Mouse (Mus musculus): ENCODE measurements around the gene Lgals3bp. TPM values are rescaled to one million over a fixed set of nuclear protein-coding genes. Genes with fewer than 3 reads are reported as not detected.

Gene Lgals3bp
- total RNA-seq, 2 experiments from 2014 or later: 18.3 to 18.8 TPM

DNA sequence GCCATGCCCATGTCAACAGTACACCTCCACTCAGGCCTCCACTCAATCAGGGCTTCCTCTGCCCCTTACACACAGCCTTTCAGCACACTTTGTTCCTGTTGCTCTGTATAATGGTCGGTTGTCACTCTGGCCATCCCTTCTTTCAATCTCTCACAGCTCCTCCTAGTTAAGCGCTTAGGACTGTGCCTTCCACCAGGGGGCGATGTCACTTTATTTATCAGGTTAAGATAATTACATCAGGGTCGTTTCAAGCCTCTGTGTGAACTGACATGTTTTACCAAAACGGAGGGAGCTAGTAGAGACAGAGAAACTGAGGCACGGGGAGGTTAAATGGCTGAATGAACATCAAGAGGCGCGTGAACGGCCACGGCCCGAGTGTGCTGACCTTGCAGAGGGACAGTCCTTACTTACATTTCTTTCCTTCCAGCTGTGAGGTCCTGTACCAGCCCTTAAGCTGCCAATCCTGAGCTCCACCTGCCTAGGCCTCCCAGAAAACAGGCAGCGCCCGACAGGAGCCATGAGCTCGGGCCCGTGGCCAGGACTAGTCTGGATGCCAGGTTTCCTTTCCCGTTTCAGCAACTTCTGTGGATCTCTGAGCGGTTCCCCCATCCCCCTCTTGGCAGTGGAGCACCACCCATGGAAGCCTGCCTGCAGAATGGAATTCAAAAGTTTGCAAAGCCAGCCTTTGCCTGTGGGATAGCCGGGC is 21.5 kb upstream of the Lgals3bp start:
- peak; percentile 64 to 89 for DNase-seq (ENCODE audit: low spot score in 2 of 2)

DNA sequence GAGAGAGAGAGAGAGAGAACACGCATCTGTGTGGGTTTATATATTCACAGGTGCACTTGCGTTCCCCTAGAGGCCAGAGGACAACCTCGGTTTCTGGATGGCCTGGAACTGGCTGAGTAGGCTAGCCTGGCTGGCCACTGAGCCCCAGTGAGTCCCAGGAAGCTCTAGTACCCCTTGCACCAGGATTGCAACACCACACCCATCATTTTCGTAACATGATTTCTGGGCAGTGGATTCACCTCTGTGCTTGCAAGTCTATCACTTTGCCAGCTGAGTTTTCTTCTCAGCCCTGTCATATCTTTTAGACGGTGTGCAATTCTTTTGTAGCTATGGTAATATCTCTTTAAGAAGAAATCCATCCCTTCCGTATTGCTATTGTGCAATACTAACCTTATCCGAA is 18.4 kb upstream of the Lgals3bp start:
- DNase-seq (ENCODE audit: low spot score in 2 of 2): no peak

DNA sequence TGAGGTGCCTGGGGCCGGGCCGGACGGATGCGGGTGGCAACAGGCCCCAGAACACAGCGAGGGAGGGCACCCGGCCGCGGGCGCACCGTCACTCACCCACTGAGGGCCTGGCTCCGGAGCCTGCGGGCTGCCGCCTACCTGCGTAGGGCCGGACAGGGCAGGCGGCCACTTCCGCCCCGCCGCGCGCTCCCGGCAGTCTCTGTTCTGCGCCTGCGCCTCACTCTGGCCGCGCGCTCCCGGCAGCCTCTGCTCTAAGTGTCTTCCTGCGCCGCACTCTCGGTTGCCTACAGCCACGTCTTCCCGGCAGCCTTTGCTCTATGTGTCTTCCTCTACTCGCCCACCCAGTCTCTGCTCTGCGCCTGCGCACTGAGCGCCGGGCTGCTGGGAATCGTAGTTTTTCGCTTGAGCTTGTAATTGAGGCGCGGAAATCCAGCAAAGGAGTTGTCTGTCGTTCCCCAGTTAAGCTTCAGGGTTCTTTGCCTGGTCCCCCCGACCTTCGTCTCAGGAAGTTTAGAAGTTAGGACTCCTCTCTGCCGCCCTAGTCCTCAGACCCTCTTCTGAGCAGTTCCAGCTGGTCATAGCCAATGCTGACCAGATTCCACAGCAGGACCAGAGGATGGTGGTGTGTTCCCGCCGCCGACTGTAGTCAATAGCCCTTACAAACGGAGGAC is 17.1 kb upstream of the Lgals3bp start, which contains the start of gene Cant1:
TSS of gene Cant1 (minus strand) at position 253 of the 671 bp plus-strand sequence.
- peak; percentile 98 to 99 for DNase-seq (ENCODE audit: low spot score in 2 of 2)

- no peak for DNase-seq (ENCODE audit: low spot score in 2 of 2)
Measured at GRCm38 (mm10) chr11:118418442-118418833, 16.5 kb upstream of the Lgals3bp start.

- no peak for DNase-seq (ENCODE audit: low spot score in 2 of 2)
Measured at GRCm38 (mm10) chr11:118417496-118417895, 15.6 kb upstream of the Lgals3bp start.

DNA sequence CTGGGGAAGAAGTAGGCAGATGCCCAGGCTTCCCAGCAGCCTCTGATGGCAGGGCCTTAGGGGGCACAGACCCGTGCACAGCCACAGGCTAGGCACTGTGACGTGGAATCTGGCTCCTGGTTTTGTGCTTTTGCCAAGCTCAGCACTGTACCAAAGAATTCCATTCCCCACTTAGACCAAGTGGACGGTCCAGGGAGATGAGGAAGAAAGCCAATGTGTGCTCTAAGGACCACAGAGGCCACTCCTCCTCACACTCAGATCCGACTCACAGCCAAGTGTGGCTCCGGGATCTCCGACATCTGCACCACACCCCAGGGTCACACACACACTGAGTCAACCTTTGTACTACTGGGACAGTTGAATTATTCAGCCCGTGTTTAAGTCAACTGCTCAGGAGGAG is 14.2 kb upstream of the Lgals3bp start:
- DNase-seq (ENCODE audit: low spot score in 2 of 2): no peak

- DNase-seq (ENCODE audit: low spot score in 2 of 2): no peak
Measured at GRCm38 (mm10) chr11:118415630-118416029, 13.7 kb upstream of the Lgals3bp start.

DNA sequence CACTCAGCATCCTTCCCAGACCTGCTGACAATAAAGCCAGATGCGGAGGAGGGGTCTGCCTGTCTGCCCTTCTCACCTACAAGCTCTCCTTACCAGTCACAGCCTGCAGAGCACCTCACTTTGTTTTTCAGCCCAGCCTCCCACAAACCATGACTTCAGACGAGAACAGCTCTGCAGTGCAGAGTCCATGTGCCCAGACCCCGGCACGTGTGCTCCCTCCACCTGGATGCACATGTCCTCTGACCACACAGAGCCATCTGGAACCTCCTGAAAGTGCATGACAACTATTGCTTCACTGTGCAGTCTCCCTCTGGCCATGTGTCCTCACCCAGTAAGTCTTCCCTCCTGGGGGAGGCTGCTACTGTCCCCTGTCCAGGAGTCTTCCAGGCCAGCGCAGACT is 12.4 kb upstream of the Lgals3bp start:
- no peak for DNase-seq (ENCODE audit: low spot score in 2 of 2)

DNA sequence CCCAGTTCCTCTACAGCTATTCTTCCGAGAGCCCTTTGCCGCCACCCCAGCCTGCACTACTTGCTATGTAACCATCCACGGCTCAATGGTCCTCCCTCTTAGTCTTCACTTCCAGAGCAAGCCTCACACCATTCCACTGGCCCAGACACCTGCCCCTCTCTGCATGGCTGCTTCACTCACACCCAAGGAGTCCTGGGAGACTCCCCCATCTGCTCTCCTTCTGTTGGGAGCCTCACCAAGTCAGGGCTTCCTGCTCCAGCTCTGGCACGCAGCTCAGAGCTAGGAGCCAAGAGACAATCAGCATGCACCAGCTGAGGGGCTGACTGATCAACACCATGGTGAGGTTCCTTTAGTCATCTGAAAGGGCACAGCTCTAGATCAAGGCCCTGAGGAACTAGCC is 11.2 kb upstream of the Lgals3bp start:
- peak in 1 of 2 experiments; percentile 37 for DNase-seq (ENCODE audit: low spot score in 2 of 2)

DNA sequence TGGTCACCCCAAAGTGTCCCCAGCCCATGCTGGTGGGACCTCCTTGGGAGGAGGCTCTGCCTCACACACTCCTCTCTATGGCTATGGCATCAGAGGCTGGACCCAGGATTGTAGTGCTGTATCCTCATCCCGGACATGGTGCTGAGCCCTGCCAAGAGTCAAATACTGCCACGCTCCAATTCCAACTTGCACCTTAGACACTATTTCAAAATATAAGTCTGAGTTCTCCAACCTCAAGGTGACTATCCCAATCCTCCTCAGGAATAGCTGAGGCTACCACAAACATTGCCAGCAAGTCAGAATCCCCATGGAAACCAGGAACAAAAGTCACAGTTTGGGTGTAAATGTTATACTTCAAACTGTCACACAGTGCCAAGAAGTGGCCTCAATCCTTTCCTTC is 10.7 kb upstream of the Lgals3bp start:
- DNase-seq (ENCODE audit: low spot score in 2 of 2): no peak

DNA sequence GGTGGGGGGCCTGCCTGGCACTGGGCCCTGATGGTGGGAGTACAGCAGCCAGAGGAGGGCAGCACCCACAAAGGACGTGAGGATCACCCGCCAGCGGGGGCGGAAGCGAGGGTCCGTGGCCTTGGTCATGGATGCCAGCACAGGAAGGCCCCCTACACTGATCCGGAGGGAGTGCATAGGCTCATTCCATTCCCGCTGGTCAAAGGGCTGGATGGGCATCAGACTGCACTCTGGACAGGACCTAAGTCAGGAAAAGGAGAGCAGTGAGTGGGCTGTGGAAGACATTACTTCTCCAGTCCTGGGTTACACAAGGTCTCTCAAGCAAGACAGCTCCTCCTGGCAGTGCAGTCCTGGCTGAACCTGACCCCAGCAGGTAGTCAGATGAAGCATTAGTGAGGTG is 9.4 kb upstream of the Lgals3bp start:
- DNase-seq (ENCODE audit: low spot score in 2 of 2): no peak

DNA sequence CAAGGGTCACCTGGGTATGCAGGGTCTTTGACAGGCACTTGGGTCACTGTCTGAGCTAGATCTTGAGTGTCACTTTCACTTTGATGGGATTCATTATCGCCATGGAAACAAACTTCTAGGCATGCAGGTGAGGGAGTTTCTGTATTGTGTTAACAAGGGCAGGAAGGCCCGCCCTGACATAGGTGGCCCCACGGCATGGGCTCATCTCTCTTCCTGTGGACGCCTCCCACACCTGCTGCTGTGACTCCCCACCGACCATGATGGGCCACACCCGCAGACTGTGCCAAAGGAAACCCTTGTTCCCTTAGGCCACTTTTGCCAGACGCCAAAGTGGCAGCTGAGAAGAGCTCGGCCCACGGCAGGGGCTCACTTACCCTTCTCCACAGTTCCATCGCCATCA is 8.6 kb upstream of the Lgals3bp start:
- no peak for DNase-seq (ENCODE audit: low spot score in 2 of 2)

DNA sequence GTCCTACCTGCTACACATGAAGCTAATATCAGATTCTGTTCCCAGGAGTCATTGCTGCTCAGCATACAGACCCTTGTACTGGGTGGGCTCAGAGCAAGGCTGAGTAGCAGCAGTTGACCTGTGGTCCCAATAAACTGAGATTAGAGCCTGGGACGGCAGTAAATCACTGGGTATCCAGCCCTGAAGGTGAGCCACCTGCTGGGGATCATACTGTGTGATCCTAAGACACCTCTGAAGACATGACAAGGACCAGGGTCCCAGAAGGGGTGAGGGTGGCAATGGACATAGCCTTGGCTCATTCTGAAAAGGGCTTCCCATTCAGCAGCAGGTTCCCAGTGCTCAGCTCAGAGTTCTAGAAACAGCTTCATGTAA is 8.2 kb upstream of the Lgals3bp start:
- no peak for DNase-seq (ENCODE audit: low spot score in 2 of 2)

DNA sequence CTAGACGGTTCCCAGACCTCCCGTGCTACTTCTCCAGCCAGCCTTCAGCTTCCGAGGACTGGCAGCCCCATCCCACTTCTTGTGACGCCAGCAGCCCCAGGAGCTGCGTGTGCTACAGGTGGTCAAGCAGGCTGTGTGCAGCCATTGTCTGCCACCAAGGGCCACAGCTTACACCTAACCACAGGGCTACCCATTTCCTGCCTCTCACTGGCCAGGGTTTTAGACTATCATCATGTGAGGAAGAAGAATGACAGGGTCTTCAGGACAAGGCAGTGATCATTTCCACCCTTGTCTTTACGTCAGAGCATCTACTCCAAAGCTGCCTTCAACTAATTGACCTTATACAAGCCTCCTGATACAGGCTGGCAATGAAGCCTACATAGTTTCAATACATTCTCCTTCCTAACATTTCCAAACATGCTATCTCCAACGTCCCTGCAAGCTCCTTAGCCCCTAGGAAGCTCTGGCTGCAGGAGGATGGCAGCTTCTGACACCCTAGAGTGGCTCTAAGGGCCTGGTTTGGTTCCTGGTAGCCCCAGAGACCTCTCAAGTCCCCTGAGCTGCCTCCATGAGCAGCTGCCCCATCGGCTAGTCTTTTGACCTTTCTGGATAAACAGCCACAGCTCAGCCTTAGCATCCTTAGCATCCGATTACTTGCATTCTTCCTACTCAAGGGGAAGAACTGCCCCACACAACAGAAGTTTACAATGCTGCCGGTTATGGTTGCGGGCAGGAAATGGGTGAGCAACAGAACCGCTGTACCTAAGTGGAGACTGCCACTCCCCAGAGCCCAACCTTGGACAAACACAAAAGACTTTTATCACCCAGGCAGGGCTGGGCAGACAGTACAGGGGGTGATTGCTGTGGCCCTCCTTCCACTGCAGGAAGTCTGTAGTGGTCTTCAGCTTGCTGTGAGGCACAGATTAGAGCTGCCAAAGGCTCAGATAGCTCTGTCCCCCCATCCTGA is 7.5 kb upstream of the Lgals3bp start:
- no peak for DNase-seq (ENCODE audit: low spot score in 2 of 2)

GRCm38 (mm10) chr11:118408051-118408740 is 6.3 kb upstream of the Lgals3bp start:
- DNase-seq (ENCODE audit: low spot score in 2 of 2): no peak

DNA sequence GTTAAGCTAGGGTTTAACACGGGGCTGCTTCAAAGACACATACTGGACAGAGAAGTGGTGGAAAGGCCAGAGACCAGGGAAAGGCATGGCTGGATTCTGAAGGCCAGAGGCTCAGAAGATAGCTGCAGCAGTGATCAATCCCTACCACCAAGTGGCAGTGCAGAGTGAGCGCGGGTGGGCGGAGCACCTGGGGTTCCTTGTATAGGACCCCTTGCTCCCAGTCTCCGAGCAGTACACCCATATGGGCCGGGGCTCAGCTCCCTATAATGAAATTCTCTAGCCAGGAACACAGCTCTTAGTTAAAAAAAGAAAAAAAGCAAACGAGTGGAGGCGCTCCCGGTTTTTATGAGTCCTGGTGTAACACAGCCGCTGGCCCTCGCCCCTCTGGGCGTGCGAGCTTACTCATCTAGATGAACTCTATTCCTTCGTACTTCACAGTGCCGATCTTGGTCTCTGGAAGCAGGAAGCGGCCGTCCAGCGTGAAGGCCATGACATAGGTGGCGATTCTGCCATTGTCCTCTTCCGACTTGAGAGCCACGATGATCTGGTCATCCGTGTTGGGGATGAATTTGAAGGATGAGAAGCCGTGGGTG is 5.5 kb upstream of the Lgals3bp start:
- no peak for DNase-seq (ENCODE audit: low spot score in 2 of 2)

DNA sequence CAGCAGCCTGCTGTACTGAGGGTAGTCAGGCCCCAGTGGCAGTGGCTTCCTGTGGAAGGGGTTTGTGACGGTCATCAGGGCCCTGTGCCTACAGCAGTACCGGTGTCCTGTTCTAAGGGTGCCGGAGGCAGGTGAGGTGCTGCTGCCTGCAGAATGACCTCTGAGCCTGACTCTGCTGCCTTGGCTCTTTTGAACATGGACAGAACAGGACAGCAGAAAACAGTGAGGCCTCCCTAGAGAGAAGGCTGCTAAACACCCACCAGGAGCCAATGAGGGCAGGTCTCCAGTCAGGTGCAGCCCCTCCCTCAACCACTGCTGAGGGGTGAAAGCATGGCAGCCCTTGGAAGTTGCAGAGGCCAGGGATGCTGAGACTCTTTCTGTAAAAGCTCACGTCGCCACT is 4.6 kb upstream of the Lgals3bp start:
- no peak for DNase-seq (ENCODE audit: low spot score in 2 of 2)

DNA sequence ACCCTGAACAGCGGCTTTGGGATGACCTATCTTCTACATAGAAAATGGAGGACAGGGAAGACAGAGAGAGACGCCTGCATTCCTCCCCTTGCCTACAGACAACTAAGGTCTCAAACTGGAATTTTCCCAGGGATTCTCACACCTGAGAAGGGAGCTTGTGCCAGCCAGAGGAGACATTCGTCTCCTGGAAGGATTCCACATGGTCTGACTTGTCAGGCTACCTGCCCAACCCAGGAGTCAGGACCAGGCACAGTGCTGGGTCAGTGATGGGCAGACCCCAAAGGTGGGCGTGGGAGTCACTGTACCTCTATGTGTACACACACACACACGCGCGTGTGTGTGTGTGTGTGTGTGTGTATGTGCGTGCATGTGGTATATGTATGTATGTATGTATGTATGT is 3.4 kb upstream of the Lgals3bp start:
- DNase-seq (ENCODE audit: low spot score in 2 of 2): no peak

- no peak for DNase-seq (ENCODE audit: low spot score in 2 of 2)
Measured at GRCm38 (mm10) chr11:118403951-118404899, 2.3 kb upstream of the Lgals3bp start.

DNA sequence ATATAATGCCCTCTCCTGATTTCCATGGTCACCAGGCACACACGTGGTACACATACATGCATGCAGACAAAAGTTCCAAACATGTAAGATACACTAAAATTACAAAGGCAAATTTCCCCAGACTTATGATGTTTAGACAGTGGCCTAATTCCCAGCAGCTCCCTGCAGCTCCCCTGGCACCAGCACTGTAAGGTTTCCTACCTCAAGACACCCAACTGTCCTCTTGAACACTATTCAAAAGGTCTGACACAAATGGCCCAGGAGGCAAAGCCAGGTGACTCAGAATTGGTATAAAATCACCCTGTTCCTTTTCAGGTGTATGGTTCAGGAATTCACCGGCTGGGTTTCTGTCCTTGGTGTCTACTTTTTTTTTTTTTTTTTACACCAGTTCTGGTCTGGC is 1.3 kb upstream of the Lgals3bp start:
- no peak for DNase-seq (ENCODE audit: low spot score in 2 of 2)
